Mouse (Mus musculus): Measurements from ENCODE around the gene Akap10. TPM values are rescaled to one million over a fixed set of nuclear protein-coding genes. Genes with fewer than 3 reads are reported as not detected.

Akap10 gene
- polyA plus RNA-seq, 1 experiment from 2014 or later, result 17.7 TPM

DNA sequence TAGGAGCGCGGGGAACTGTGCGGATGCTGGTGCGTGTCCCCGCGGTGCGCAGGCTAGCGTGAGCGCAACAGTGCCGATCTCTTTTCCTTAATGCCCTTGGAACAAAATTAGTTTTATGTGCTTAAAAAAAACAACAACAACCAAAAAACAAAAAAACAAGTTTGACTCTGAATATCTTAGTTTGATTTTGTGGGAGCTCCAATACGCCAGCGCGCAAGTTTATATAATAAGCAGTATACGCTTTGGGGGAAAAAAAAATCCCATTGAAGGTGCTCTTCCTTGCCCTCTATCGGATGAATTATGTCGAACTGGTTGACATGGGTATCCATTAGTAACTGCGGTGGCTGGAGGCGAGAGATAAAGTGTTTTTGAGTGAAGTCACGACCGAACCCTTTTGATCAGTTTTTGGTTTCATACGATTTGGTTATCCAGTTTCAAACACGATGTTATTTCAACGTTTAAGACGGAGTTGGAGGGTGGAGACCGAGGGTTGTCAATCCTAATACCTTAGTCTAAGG, 27.3 kb upstream of the Akap10 start:
- ATAC-seq (ENCODE audit: borderline replicate concordance, extremely low read depth, low FRiP score, low TSS enrichment), result no peak
- Histone ChIP-seq H3K9ac (no peak overlapping the region), H3K36me3 (no peaks in the 10 kb centered on the region), H3K27ac (no peak overlapping the region), H3K9me3 (no peaks in the 10 kb centered on the region), H3K4me3 (peak overlapping the region; percentile 58), H3K4me1 (peaks cover 9% of the 10 kb centered on the region), H3K4me2 (peak overlapping the region; percentile 98), H3K27me3 (peaks cover 24% of the 10 kb centered on the region)
- 3% methylated on average over 25 of the region's 25 CpGs for WGBS

DNA sequence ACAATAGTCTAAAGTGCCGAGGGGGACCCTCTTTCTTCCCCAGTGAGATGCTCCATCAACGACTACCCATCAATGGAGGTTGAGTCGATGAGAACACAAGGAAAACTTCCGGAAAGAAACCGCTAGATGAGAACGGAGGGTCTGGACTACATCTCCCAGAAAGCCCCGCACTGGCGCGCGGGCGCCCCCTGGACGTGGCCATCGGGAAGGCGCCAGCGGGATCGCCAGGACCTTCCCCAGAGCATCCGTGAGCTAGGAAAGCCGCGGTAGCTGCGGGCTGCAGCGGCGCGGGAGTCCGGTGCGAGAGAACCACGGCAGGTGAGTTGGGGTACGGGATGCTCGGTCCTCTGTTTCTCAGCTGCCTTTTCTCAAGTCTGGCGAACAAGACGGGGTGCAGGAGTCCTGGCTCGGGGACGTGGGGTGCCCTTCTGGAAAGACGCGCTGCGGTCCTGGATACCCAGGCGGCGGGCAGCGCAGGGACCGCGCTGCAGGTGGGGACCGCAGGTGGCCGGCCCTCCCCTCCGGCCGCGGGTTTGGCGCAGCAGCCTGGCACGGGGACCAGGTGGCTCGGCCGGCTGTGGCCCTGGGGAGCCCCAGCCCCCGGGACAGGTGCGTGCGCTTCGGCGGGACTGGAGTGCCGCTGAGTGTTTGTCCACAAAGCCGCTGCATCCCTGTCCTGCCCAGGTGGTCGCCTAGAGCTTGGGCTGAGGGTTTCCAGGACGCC, 26.7 kb upstream of the Akap10 start, which contains the start of gene Specc1:
Gene Specc1 (plus strand): TSS at position 192 of the 724 bp plus-strand sequence.
- peaks cover 9% of the 10 kb centered on the region for H3K4me1 ChIP-seq
- H3K36me3 ChIP-seq, result no peaks in the 10 kb centered on the region
- H3K4me2 ChIP-seq, result peak within 1 kb of the TSS; percentile 98
- H3K9ac ChIP-seq, result peak within 1 kb of the TSS; percentile 38
- peak; percentile 86 for ATAC-seq (ENCODE audit: borderline replicate concordance, extremely low read depth, low FRiP score, low TSS enrichment)
- H3K27ac ChIP-seq, result no peak within 1 kb of the TSS
- WGBS, result under 1% methylated on average over 57 of the region's 58 CpGs
- peak within 1 kb of the TSS; percentile 58 for H3K4me3 ChIP-seq
- peaks cover 24% of the 10 kb centered on the region for H3K27me3 ChIP-seq
- H3K9me3 ChIP-seq, result no peaks in the 10 kb centered on the region

DNA sequence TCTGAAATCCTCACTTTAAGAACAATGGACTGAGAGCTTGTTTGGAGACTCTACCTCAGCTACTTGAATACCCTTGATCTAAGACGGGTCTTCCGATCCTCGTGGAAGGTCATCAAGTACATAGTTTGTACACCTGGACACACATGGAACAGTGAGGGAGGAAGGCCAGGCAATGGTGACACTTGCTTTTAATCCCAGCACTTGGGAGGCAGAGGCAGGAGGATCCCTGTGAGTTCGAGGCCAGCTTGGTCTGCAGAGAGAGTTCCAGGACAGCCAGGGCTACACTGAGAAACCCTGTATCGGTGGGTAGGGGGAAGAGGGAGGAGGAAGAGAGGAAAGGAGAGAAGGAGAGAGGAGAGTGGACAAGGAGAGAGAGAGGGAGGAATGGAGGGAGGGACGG, 25.9 kb upstream of the Akap10 start:
- peaks cover 24% of the 10 kb centered on the region for H3K27me3 ChIP-seq
- H3K4me1 ChIP-seq, result peaks cover 9% of the 10 kb centered on the region
- WGBS, result 77% methylated on average over 6 of the region's 6 CpGs
- H3K4me3 ChIP-seq, result no peak overlapping the region
- H3K9me3 ChIP-seq, result no peaks in the 10 kb centered on the region
- no peak overlapping the region for H3K27ac ChIP-seq
- no peak overlapping the region; the same call in 1 of the 2 replicates for H3K4me2 ChIP-seq
- no peak for ATAC-seq (ENCODE audit: borderline replicate concordance, extremely low read depth, low FRiP score, low TSS enrichment)
- H3K36me3 ChIP-seq, result no peaks in the 10 kb centered on the region
- H3K9ac ChIP-seq, result no peak overlapping the region

DNA sequence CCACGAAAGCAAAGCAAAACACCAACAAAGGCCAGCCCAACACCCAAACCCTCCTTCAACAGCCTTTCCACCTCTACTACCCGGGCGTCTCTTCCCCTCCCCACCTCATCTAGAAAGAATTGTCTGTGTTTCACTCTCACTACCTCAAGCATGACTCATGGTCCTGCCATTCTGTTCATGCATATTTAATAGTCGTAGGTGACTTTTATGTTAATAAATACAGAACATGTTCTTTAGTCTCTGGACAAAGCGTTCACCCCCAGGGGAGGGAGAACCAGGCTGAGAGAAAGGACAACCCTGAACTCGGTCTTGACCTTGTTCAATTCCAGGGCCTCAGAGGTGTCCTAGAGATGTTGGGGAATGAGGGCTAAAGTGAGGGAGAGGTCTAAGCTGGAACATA, 25.1 kb upstream of the Akap10 start:
- Histone ChIP-seq H3K4me2 (no peak overlapping the region), H3K9ac (no peak overlapping the region), H3K27ac (no peak overlapping the region), H3K9me3 (no peaks in the 10 kb centered on the region), H3K4me1 (peaks cover 9% of the 10 kb centered on the region), H3K4me3 (no peak overlapping the region), H3K27me3 (peaks cover 24% of the 10 kb centered on the region), H3K36me3 (no peaks in the 10 kb centered on the region)
- no peak for ATAC-seq (ENCODE audit: borderline replicate concordance, extremely low read depth, low FRiP score, low TSS enrichment)
- 64% methylated on average over 6 of the region's 6 CpGs for WGBS

DNA sequence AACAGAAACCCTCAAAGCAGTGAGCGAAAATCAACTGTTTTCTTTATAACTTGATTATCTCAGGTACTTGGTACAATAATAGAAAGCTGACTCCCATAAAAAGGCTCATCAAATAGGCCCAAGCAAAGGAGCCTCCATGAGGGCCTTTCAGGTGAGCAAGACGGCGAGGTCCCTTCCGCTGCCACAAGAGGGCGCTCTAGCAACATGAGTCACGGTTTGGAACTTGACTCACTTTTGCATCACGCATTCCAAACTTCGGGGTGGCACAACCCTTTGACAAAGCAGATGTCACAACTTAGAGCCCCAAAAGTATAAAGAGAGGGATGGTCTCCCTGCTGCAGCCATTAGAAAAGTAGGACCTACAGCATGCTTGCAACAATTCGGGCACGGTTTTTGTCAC, 20.6 kb upstream of the Akap10 start:
- no peak overlapping the region for H3K4me2 ChIP-seq

DNA sequence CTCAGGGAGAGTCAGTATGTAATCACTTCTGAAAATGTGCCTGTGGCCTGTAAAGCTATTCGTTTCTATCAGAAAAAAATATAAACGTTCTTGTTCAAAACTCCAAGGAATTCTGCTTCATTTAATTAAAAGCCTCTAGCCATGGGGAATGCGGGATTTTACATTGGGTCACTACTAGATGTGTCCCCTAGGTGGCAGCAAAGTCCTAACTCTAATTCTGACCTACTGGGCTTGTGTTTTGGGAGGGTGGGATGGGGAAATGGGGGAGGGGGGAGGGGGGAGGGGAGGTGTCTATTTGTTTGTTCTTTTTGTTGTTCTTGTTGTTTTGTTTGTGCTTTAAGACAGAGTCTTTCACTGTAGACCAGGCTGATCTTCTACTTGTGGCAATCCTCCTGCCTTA, 19.3 kb upstream of the Akap10 start:
- Histone ChIP-seq H3K4me3 (no peak overlapping the region), H3K9ac (no peak overlapping the region), H3K4me2 (no peak overlapping the region), H3K9me3 (no peaks in the 10 kb centered on the region), H3K27ac (no peak overlapping the region), H3K4me1 (no peaks in the 10 kb centered on the region), H3K36me3 (no peaks in the 10 kb centered on the region), H3K27me3 (no peaks in the 10 kb centered on the region)
- WGBS, result 0% methylated on average over 3 of the region's 3 CpGs
- ATAC-seq (ENCODE audit: borderline replicate concordance, extremely low read depth, low FRiP score, low TSS enrichment), result no peak

More for the DNA sequence above, 20.6 kb upstream of the Akap10 start:
- no peaks in the 10 kb centered on the region for H3K4me1 ChIP-seq
- no peak for ATAC-seq (ENCODE audit: borderline replicate concordance, extremely low read depth, low FRiP score, low TSS enrichment)
- no peak overlapping the region for H3K27ac ChIP-seq
- H3K9ac ChIP-seq, result no peak overlapping the region
- 20% methylated on average over 10 of the region's 10 CpGs for WGBS
- H3K27me3 ChIP-seq, result no peaks in the 10 kb centered on the region
- no peaks in the 10 kb centered on the region for H3K9me3 ChIP-seq
- no peaks in the 10 kb centered on the region for H3K36me3 ChIP-seq
- H3K4me3 ChIP-seq, result no peak overlapping the region

DNA sequence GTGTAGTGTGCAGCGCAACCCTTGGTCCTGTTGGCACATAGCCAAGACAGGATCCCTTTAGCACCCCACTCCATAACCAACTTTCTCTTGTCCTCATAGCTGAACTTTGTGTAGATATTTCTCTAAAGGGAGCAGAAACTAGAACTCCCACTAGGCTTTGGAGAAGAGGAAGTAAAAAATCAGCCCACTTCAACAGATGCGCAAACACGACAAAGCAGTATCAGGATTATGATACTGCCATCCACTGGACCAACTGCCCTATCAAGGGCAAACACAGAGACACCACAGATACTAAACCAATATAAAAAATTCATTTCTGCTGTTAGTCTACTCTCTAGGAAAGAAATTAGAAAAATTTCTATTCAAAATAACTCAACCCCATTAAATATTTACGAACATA, 16.6 kb upstream of the Akap10 start:
- Histone ChIP-seq H3K4me3 (no peak overlapping the region), H3K27me3 (no peaks in the 10 kb centered on the region), H3K4me1 (no peaks in the 10 kb centered on the region), H3K36me3 (no peaks in the 10 kb centered on the region), H3K27ac (no peak overlapping the region), H3K4me2 (no peak overlapping the region), H3K9me3 (no peaks in the 10 kb centered on the region), H3K9ac (no peak overlapping the region)
- no peak for ATAC-seq (ENCODE audit: borderline replicate concordance, extremely low read depth, low FRiP score, low TSS enrichment)
- WGBS, result 85% methylated on average over 4 of the region's 4 CpGs

DNA sequence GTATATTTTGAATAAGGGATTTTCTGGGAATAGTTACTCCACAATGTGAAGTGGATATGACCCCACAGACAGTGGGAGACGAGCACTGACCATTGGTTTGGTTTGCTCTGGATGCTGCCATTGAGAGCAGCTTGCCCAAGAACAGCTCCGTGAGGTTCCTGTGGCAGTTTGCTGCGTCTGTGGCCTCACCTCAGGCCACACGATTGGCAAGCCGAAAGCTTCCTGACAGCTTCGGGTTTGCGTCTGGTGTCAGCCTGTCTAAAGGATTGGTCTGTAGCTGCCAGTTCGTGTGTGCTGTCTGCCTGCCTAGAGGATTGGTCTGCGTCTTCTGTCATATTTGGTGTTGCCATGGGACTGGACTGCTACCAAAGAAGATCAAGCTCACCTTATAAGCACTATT, 14.4 kb upstream of the Akap10 start:
- no peak overlapping the region for H3K27ac ChIP-seq
- no peak for ATAC-seq (ENCODE audit: borderline replicate concordance, extremely low read depth, low FRiP score, low TSS enrichment)
- no peaks in the 10 kb centered on the region for H3K36me3 ChIP-seq
- no peaks in the 10 kb centered on the region for H3K4me1 ChIP-seq
- no peaks in the 10 kb centered on the region for H3K27me3 ChIP-seq
- 79% methylated on average over 9 of the region's 9 CpGs for WGBS
- H3K4me3 ChIP-seq, result no peak overlapping the region
- H3K9me3 ChIP-seq, result no peaks in the 10 kb centered on the region
- H3K4me2 ChIP-seq, result no peak overlapping the region
- no peak overlapping the region for H3K9ac ChIP-seq

DNA sequence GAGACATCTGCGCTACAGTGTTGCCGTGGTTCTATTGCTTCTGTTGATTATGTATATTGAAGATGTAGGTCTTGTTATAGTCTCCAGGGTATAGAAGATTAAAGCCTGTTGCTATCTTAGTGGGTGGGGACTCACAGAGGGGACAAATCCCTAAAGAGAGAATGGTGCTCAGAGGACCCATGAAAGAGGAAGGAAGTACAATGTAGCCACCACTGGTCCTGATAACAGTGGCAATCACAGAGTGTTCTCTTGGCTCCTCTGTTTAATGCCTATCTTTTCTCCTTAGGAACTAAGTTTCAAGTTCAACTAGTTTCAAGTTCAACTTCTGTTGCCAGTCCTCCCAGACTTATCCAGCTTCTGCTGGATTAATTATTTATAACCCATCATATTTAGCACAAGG, 12.9 kb upstream of the Akap10 start:
- 88% methylated on average over 2 of the region's 2 CpGs for WGBS
- H3K4me3 ChIP-seq, result no peak overlapping the region
- no peaks in the 10 kb centered on the region for H3K36me3 ChIP-seq
- no peak for ATAC-seq (ENCODE audit: borderline replicate concordance, extremely low read depth, low FRiP score, low TSS enrichment)
- no peaks in the 10 kb centered on the region for H3K9me3 ChIP-seq
- H3K27ac ChIP-seq, result no peak overlapping the region
- no peaks in the 10 kb centered on the region for H3K27me3 ChIP-seq
- no peak overlapping the region for H3K9ac ChIP-seq
- no peaks in the 10 kb centered on the region for H3K4me1 ChIP-seq
- H3K4me2 ChIP-seq, result no peak overlapping the region

DNA sequence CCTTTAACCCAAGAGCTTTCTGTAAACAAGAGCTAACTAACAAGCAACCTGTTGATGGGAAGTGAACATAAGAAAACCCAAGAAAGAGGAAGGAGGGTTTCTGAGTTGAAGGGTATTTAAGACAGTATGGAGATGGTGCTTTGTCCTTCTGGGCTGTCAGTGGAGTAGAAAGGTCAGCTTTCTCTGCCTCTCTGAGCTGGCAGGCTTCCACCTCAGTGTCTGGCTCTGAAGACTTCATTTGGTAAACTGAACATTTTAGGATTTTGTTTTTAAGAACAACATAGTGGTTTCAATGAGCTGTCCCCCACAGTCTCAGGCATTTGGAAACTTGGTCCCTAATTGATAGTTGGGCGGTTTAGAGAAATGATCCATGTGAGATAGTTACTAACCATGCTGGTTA, 7.7 kb upstream of the Akap10 start:
- 89% methylated on average over 1 of the region's 1 CpGs for WGBS
- Histone ChIP-seq H3K4me1 (no peaks in the 10 kb centered on the region), H3K9me3 (no peaks in the 10 kb centered on the region), H3K4me3 (no peak overlapping the region), H3K36me3 (no peaks in the 10 kb centered on the region), H3K9ac (no peak overlapping the region), H3K27me3 (no peaks in the 10 kb centered on the region), H3K4me2 (no peak overlapping the region), H3K27ac (no peak overlapping the region)
- no peak for ATAC-seq (ENCODE audit: borderline replicate concordance, extremely low read depth, low FRiP score, low TSS enrichment)

DNA sequence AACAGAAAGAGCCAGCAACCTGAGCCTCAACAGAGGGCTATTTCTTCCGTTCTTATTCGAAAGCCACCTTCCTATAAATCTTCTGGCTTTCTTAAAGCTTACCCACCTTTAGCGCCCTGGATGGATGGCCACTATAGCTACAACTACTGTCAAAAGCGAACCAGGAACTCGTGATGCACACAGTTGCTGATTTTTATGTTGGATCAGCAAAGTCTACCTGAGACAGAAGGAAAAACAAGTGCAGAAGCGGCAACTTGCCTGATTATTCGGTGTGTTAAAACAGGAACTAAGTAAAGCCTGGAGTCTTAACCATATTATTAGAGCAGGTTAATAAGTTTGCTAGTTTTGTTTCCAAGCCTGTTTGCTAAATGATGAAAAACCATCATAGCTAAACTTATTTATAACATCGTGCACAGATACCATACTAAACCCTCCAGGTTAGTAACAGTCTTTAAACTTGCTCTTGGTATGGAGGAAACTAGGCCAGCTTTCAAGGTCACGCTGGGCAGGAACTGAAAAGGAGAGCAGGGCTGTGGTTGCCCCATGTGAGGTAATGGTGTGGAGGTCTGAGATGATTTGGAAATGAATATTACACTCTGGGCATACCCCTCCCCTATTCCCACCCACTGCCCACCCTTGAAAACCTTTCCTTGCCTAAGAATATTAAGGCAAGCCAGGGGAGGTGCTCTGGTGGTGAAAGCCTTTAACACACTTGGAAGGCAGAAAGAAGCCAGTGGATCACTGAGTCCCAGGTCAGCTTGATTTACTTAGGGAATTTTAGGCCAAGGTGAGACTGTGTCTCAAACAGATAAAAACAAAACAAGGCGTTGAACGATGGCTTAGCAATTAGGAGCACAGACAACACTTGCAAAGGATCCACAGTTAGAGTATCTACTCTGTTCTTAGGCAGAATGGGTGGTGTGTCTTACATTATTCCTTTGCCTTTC, 861 bp upstream of the Akap10 start:
- Histone ChIP-seq H3K27ac (peak overlapping the region; percentile 96), H3K27me3 (no peaks in the 10 kb centered on the region), H3K4me2 (peak overlapping the region; percentile 85), H3K9ac (peak overlapping the region; percentile 78), H3K9me3 (no peaks in the 10 kb centered on the region), H3K4me1 (peaks cover 24% of the 10 kb centered on the region), H3K36me3 (no peaks in the 10 kb centered on the region), H3K4me3 (peak overlapping the region; percentile 99)
- WGBS, result 17% methylated on average over 11 of the region's 11 CpGs
- ATAC-seq (ENCODE audit: borderline replicate concordance, extremely low read depth, low FRiP score, low TSS enrichment), result no peak

All from lung, embryonic 15.5 days (tissue).